Mouse (Mus musculus) E14TG2a.4 (cell line): ENCODE results near the gene Sdccag8.

Experiments used
- CTCF ChIP-seq: conservative IDR thresholded peaks from 2 replicates; pipeline ENCODE4 v1.5.1; 2014; ENCODE audit warnings: low read length
- NANOG ChIP-seq: IDR thresholded peaks from 2 replicates; pipeline ENCODE4 v1.6.1; 2014; ENCODE audit warnings: borderline replicate concordance, low read length, mixed read lengths
- POU5F1 ChIP-seq: IDR thresholded peaks from 2 replicates; pipeline ENCODE4 v1.6.1; 2014; ENCODE audit warnings: low read length, borderline replicate concordance

DNA sequence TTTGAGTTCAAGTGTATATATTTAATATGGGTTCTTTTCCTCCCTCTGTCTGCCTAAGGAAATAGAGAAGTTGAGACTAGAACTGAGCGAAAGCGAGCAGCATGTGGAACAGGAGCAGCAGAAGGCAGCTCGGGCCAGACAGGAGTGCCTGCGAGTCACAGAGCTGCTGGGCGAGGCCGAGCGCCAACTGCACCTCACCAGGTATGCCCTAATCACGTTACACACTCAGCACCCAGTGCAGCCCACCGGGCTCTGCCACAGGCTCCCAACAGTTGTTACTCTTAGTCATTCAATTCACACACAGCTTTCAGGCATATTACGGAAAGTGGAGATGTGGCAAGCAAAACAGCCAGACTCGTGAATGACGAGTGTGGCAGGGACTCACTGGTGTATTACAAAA is 105.0 kb downstream of the Sdccag8 start:
- TF ChIP-seq CTCF, result no peak
- TF ChIP-seq NANOG, result no peak
- no peak for TF ChIP-seq POU5F1
